Mouse (Mus musculus) embryonic facial prominence, embryonic 12.5 days (tissue): ENCODE data around the gene Plcxd3. TPM values are rescaled to one million over a fixed set of nuclear protein-coding genes. Genes with fewer than 3 reads are reported as not detected.

Experiments used
- ATAC-seq: fragments of 200-750 bp; cut with Nextera tagmentation; 2 replicates; pipeline ENCODE4 v1.8.0; 2017; ENCODE audit not compliant: insufficient number of reproducible peaks, insufficient read depth, low FRiP score, low TSS enrichment
- H3K27ac ChIP-seq: fragments of 300-500 bp; sonication (generic); 2 replicates; pipeline ENCODE4 v1.5.1; 2016; ENCODE audit warnings: mild to moderate bottlenecking
- H3K27me3 ChIP-seq: fragments of 300-500 bp; sonication (generic); 2 replicates; pipeline ENCODE4 v1.6.1; 2016; ENCODE audit warnings: mild to moderate bottlenecking, moderate library complexity
- H3K36me3 ChIP-seq: fragments of 300-500 bp; sonication (generic); 2 replicates; pipeline ENCODE4 v1.6.1; 2016; ENCODE audit warnings: mild to moderate bottlenecking
- H3K4me1 ChIP-seq: fragments of 300-500 bp; sonication (generic); 2 replicates; pipeline ENCODE4 v1.6.1; 2016
- H3K4me2 ChIP-seq: fragments of 300-500 bp; sonication (generic); replicated peaks from 2 replicates; pipeline ENCODE4 v1.6.1; 2016; ENCODE audit warnings: mild to moderate bottlenecking, moderate library complexity
- H3K4me3 ChIP-seq: fragments of 300-500 bp; sonication (generic); 2 replicates; pipeline ENCODE4 v1.5.1; 2016; ENCODE audit warnings: mild to moderate bottlenecking
- H3K9ac ChIP-seq: fragments of 300-500 bp; sonication (generic); 2 replicates; pipeline ENCODE4 v1.6.1; 2016; ENCODE audit warnings: mild to moderate bottlenecking, moderate library complexity
- H3K9me3 ChIP-seq: fragments of 300-500 bp; sonication (generic); 2 replicates; pipeline ENCODE4 v1.6.1; 2016; ENCODE audit warnings: mild to moderate bottlenecking, moderate library complexity
- WGBS: fragments of 180-500 bp; shearing (Covaris S2); methylation state at CpG from one replicate; pipeline ENCODE4 v1.1.7; 2016; 5-methylcytosine and 5-hydroxymethylcytosine counted together
- polyA plus RNA-seq: library from polyadenylated mRNA; unstranded; fragments of >200 nt; fragmentation: Nextera tagmentation; extraction: Ambion mirVana; gene quantifications from 2 replicates; pipeline ENCODE4 v1.2.1, GENCODE M21; 2016

The Plcxd3 gene
- polyA plus RNA-seq, 1 experiment from 2014 or later = 4.1 TPM

GRCm38 (mm10) chr15:4387774-4388173 lies 12.5 kb downstream of the Plcxd3 start:
- Histone ChIP-seq H3K4me3 (no peak overlapping the region), H3K4me1 (no peaks in the 10 kb centered on the region), H3K4me2 (no peak overlapping the region), H3K27me3 (no peaks in the 10 kb centered on the region), H3K27ac (no peak overlapping the region), H3K9me3 (no peaks in the 10 kb centered on the region), H3K36me3 (no peaks in the 10 kb centered on the region), H3K9ac (no peak overlapping the region)
- ATAC-seq = no peak

- no peak for ATAC-seq
- no peaks in the 10 kb centered on the region for H3K9me3 ChIP-seq
- no peak overlapping the region for H3K27ac ChIP-seq
- no peaks in the 10 kb centered on the region for H3K4me1 ChIP-seq
- no peaks in the 10 kb centered on the region for H3K36me3 ChIP-seq
- WGBS = 71% methylated on average over 4 of the region's 4 CpGs
- H3K9ac ChIP-seq = no peak overlapping the region
- no peak overlapping the region for H3K4me3 ChIP-seq
- no peaks in the 10 kb centered on the region for H3K27me3 ChIP-seq
- no peak overlapping the region for H3K4me2 ChIP-seq
Measured at GRCm38 (mm10) chr15:4400096-4400495, 24.8 kb downstream of the Plcxd3 start.

GRCm38 (mm10) chr15:4411333-4411732 lies 36.0 kb downstream of the Plcxd3 start:
- Histone ChIP-seq H3K36me3 (no peaks in the 10 kb centered on the region), H3K9me3 (no peaks in the 10 kb centered on the region), H3K4me3 (no peak overlapping the region), H3K27ac (no peak overlapping the region), H3K4me1 (no peaks in the 10 kb centered on the region), H3K27me3 (no peaks in the 10 kb centered on the region), H3K4me2 (no peak overlapping the region), H3K9ac (no peak overlapping the region)
- ATAC-seq = no peak
- 44% methylated on average over 2 of the region's 2 CpGs for WGBS

- ATAC-seq = no peak
Measured at GRCm38 (mm10) chr15:4440081-4440480, 64.8 kb downstream of the Plcxd3 start.

GRCm38 (mm10) chr15:4496182-4496581 lies 120.9 kb downstream of the Plcxd3 start:
- no peak for ATAC-seq
- Histone ChIP-seq H3K9ac (no peak overlapping the region), H3K27me3 (no peaks in the 10 kb centered on the region), H3K36me3 (no peaks in the 10 kb centered on the region), H3K4me2 (no peak overlapping the region), H3K9me3 (no peaks in the 10 kb centered on the region), H3K27ac (no peak overlapping the region), H3K4me3 (no peak overlapping the region), H3K4me1 (no peaks in the 10 kb centered on the region)
- WGBS = 90% methylated on average over 3 of the region's 3 CpGs

More at GRCm38 (mm10) chr15:4440081-4440480, 64.8 kb downstream of the Plcxd3 start:
- no peaks in the 10 kb centered on the region for H3K36me3 ChIP-seq
- no peaks in the 10 kb centered on the region for H3K9me3 ChIP-seq
- H3K27ac ChIP-seq = no peak overlapping the region
- H3K4me1 ChIP-seq = no peaks in the 10 kb centered on the region
- H3K4me3 ChIP-seq = no peak overlapping the region
- H3K9ac ChIP-seq = no peak overlapping the region
- H3K27me3 ChIP-seq = no peaks in the 10 kb centered on the region
- H3K4me2 ChIP-seq = no peak overlapping the region

GRCm38 (mm10) chr15:4496984-4497383 lies 121.7 kb downstream of the Plcxd3 start:
- H3K4me3 ChIP-seq = no peak overlapping the region
- no peak overlapping the region for H3K9ac ChIP-seq
- WGBS = 69% methylated on average over 2 of the region's 2 CpGs

GRCm38 (mm10) chr15:4498036-4498435 lies 122.7 kb downstream of the Plcxd3 start:
- H3K27ac ChIP-seq = no peak overlapping the region
- no peaks in the 10 kb centered on the region for H3K4me1 ChIP-seq
- no peaks in the 10 kb centered on the region for H3K36me3 ChIP-seq
- no peaks in the 10 kb centered on the region for H3K27me3 ChIP-seq
- no peak overlapping the region for H3K4me3 ChIP-seq
- H3K4me2 ChIP-seq = no peak overlapping the region
- H3K9me3 ChIP-seq = no peaks in the 10 kb centered on the region
- WGBS = 82% methylated on average over 3 of the region's 3 CpGs
- ATAC-seq = no peak
- no peak overlapping the region for H3K9ac ChIP-seq

More at GRCm38 (mm10) chr15:4496984-4497383, 121.7 kb downstream of the Plcxd3 start:
- H3K4me2 ChIP-seq = no peak overlapping the region
- ATAC-seq = no peak
- no peaks in the 10 kb centered on the region for H3K4me1 ChIP-seq
- no peak overlapping the region for H3K27ac ChIP-seq
- no peaks in the 10 kb centered on the region for H3K36me3 ChIP-seq
- H3K27me3 ChIP-seq = no peaks in the 10 kb centered on the region
- no peaks in the 10 kb centered on the region for H3K9me3 ChIP-seq

GRCm38 (mm10) chr15:4503366-4503765 lies 128.1 kb downstream of the Plcxd3 start:
- Histone ChIP-seq H3K9me3 (no peaks in the 10 kb centered on the region), H3K27ac (no peak overlapping the region), H3K4me1 (no peaks in the 10 kb centered on the region), H3K9ac (no peak overlapping the region), H3K36me3 (no peaks in the 10 kb centered on the region), H3K27me3 (no peaks in the 10 kb centered on the region), H3K4me2 (no peak overlapping the region), H3K4me3 (no peak overlapping the region)
- 86% methylated on average over 3 of the region's 3 CpGs for WGBS
- ATAC-seq = no peak

GRCm38 (mm10) chr15:4503826-4504225 lies 128.5 kb downstream of the Plcxd3 start:
- H3K27me3 ChIP-seq = no peaks in the 10 kb centered on the region
- H3K4me1 ChIP-seq = no peaks in the 10 kb centered on the region
- no peaks in the 10 kb centered on the region for H3K36me3 ChIP-seq
- WGBS = 71% methylated on average over 4 of the region's 4 CpGs
- ATAC-seq = no peak
- H3K9me3 ChIP-seq = no peaks in the 10 kb centered on the region
- H3K4me3 ChIP-seq = no peak overlapping the region
- H3K4me2 ChIP-seq = no peak overlapping the region
- no peak overlapping the region for H3K9ac ChIP-seq
- H3K27ac ChIP-seq = no peak overlapping the region

GRCm38 (mm10) chr15:4514724-4515123 lies 139.4 kb downstream of the Plcxd3 start:
- Histone ChIP-seq H3K4me1 (no peaks in the 10 kb centered on the region), H3K9me3 (no peaks in the 10 kb centered on the region), H3K27me3 (no peaks in the 10 kb centered on the region), H3K4me2 (no peak overlapping the region), H3K36me3 (no peaks in the 10 kb centered on the region), H3K4me3 (no peak overlapping the region), H3K27ac (no peak overlapping the region), H3K9ac (no peak overlapping the region)
- 97% methylated on average over 1 of the region's 1 CpGs for WGBS
- ATAC-seq = no peak

- no peaks in the 10 kb centered on the region for H3K9me3 ChIP-seq
- no peaks in the 10 kb centered on the region for H3K4me1 ChIP-seq
- ATAC-seq = no peak
- no peak overlapping the region for H3K27ac ChIP-seq
- H3K36me3 ChIP-seq = no peaks in the 10 kb centered on the region
- H3K27me3 ChIP-seq = no peaks in the 10 kb centered on the region
- WGBS = 74% methylated on average over 3 of the region's 3 CpGs
- H3K9ac ChIP-seq = no peak overlapping the region
- no peak overlapping the region for H3K4me3 ChIP-seq
- H3K4me2 ChIP-seq = no peak overlapping the region
Measured at GRCm38 (mm10) chr15:4524598-4524997, 149.3 kb downstream of the Plcxd3 start.

- Histone ChIP-seq H3K27ac (no peak overlapping the region), H3K27me3 (no peaks in the 10 kb centered on the region), H3K36me3 (no peaks in the 10 kb centered on the region), H3K9me3 (no peaks in the 10 kb centered on the region), H3K4me1 (no peaks in the 10 kb centered on the region), H3K4me3 (no peak overlapping the region), H3K9ac (no peak overlapping the region), H3K4me2 (no peak overlapping the region)
- 90% methylated on average over 2 of the region's 2 CpGs for WGBS
- no peak for ATAC-seq
Measured at GRCm38 (mm10) chr15:4533700-4534099, 158.4 kb downstream of the Plcxd3 start.

- Histone ChIP-seq H3K4me3 (no peak overlapping the region), H3K4me2 (no peak overlapping the region), H3K9me3 (no peaks in the 10 kb centered on the region), H3K9ac (no peak overlapping the region), H3K27me3 (no peaks in the 10 kb centered on the region), H3K4me1 (no peaks in the 10 kb centered on the region), H3K36me3 (no peaks in the 10 kb centered on the region), H3K27ac (no peak overlapping the region)
- 64% methylated on average over 5 of the region's 5 CpGs for WGBS
- ATAC-seq = no peak
Measured at GRCm38 (mm10) chr15:4559121-4559520, 183.8 kb downstream of the Plcxd3 start.
